Mouse (Mus musculus) duodenum, adult 2 months (tissue): ENCODE results near the gene Siah1b. TPM values are rescaled to one million over a fixed set of nuclear protein-coding genes. Genes with fewer than 3 reads are reported as not detected.

ENCODE experiments used
- polyA plus RNA-seq: library from polyadenylated mRNA; depleted of rRNA; stranded (reverse); fragments of >200 nt; gene quantifications from 2 replicates; pipeline ENCODE4 v1.2.3, GENCODE M21; 2012; ENCODE audit warnings: low replicate concordance; rRNA removed

Siah1b gene
- 3.5 and 3.7 TPM in 2 replicates for polyA plus RNA-seq

DNA sequence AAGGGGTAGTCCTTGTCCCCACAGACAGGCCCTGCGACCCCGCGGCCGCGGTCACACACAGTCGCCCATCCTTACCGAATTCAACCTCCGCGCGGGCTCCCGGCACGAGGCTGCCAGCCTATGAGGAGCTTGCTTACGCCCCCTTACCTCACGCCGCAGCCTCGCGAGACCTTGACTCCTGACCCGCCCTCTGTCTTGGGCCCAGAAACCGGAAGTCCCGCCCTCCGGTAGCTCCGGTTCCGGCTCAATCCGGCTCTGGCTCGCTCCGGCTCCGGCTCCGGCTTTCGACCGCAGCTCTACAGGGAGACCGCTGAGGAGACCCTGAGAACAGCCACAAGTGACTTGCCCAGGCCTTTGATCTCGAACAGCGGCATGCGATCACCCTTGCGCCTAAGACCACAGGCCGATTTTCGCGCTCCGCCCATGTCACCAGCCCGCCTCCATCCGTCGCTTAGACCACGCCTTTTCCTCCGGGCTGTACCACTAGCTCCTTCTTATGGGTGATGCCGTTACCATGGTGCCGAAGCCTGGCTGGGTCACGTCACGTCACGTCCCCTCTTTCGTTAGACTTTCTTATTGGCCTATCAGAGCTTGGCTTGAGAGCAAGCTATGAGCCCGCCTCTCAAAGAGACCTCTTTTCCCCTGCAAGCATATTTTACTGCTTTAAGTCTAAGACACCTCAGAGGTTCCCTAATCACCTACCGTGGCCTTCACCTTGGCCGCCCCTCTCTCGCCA lies at the start of gene Siah1b:
Gene Siah1b (minus strand): TSS at position 454 of the 736 bp plus-strand sequence.

DNA sequence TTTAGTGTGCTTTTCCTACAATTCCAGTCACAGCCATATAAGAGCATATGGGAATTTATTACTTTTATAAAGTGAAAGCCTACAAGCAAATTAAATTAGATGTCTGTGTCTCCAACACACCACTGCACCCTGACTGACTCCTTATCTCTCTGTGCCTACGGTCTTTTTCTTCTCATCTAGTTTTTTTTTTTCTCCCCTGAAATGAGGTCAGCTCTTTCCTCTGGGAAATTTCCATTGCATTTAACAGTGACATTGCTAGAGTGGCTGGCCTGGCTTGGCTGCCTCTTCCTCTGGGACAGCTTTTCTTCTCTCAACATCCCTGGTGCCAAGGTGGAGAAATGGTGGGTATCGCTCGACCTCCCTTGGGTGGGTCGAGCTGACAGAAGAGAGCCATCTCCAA lies 12.3 kb upstream of the Siah1b start, which contains the start of gene Cltrn:
Gene Cltrn (plus strand): TSS at position 249 of the 400 bp plus-strand sequence.

DNA sequence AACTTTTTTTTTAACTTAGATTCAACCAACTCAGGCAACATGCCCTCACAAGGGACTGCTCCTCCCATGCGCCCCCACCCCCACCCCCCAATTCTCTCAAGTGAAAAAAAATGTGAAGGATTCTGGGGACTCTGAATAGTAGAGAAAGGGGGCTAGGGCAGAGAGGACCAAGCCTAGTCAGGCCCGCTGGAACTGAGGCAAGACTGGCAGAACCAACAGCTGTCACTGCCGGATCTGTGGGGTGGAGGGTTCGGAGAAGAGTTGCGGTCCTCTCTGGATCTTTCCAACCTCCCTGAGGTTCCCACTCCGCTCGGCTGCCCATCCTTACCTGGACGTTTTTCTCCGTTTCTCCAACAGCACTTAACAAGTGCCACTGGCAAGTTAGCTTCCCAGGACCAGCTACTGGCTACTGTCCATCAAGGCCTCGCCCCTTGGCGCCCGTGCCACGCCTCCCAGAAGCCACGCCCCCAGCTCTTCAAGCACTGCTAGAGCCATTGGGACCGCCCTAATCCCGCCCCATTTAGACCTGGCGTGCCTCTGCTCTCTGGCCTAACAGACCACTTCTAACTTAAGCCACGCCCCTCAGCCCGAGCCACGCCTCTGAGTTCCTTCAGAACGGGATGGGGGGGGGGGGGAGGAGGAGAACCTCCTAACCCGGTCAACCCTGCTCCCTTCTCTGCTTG lies 48.5 kb downstream of the Siah1b start, which contains the start of gene Car5b:
Gene Car5b (minus strand): TSS at position 391 of the 683 bp plus-strand sequence.

Other genes with a start within 250 kb of the Siah1b start
- gene Ap1s2, start 167.5 kb downstream of the Siah1b start, polyA plus RNA-seq = 0.30 and 1.6 TPM in 2 replicates
- 3.6 and 5.8 TPM in 2 replicates for gene Zrsr2, start 117.8 kb downstream of the Siah1b start, polyA plus RNA-seq
- 0.22 and 0.39 TPM in 2 replicates for gene Car5b, start 48.5 kb downstream of the Siah1b start, polyA plus RNA-seq
- gene Cltrn, start 12.3 kb upstream of the Siah1b start, polyA plus RNA-seq = not detected in 2 replicates
- 8.7 and 39.0 TPM in 2 replicates for gene Ace2, start 62.8 kb upstream of the Siah1b start, polyA plus RNA-seq
- gene Bmx, start 181.7 kb upstream of the Siah1b start, polyA plus RNA-seq = 0.06 and 0.23 TPM in 2 replicates
- 0.72 and 0.79 TPM in 2 replicates for gene Pir, start 192.9 kb upstream of the Siah1b start, polyA plus RNA-seq